Mouse (Mus musculus): Measurements from ENCODE around the gene Misp. TPM values are rescaled to one million over a fixed set of nuclear protein-coding genes. Genes with fewer than 3 reads are reported as not detected.

The Misp gene
- polyA plus RNA-seq, 1 experiment: 347 TPM

GRCm38 (mm10) chr10:79849941-79850628, 29.3 kb downstream of the Misp start:
- WGBS: 70% methylated on average over 8 of the region's 8 CpGs
- Histone ChIP-seq H3K27me3 (ENCODE audit: control insufficient read depth, insufficient read depth, low read length) (no peaks in the 10 kb centered on the region), H3K36me3 (ENCODE audit: control insufficient read depth, insufficient read depth, low read length) (no peaks in the 10 kb centered on the region), H3K27ac (ENCODE audit: insufficient read depth, low read depth, low read length) (no peak overlapping the region), H3K4me1 (ENCODE audit: control insufficient read depth, insufficient read depth, insufficient read length, low read length) (peaks cover 24% of the 10 kb centered on the region), H3K4me3 (ENCODE audit: low read depth, low read length) (no peak overlapping the region)
- TF ChIP-seq CTCF (IDR thresholded peaks at IDR 0.05; ENCODE audit: extremely low read depth, insufficient read length, insufficient replicate concordance, low read depth, low read length) (no peak), POLR2A (IDR thresholded peaks at IDR 0.05; ENCODE audit: low read depth, low read length) (no peak)

- peak overlapping the region; percentile 99 for H3K27ac ChIP-seq (ENCODE audit: insufficient read depth, low read depth, low read length)
- TF ChIP-seq POLR2A (IDR thresholded peaks at IDR 0.05; ENCODE audit: low read depth, low read length): no peak
- no peak for TF ChIP-seq CTCF (IDR thresholded peaks at IDR 0.05; ENCODE audit: extremely low read depth, insufficient read length, insufficient replicate concordance, low read depth, low read length)
- H3K27me3 ChIP-seq (ENCODE audit: control insufficient read depth, insufficient read depth, low read length): no peaks in the 10 kb centered on the region
- peaks cover 5% of the 10 kb centered on the region; the same call in 1 of the 2 replicates for H3K36me3 ChIP-seq (ENCODE audit: control insufficient read depth, insufficient read depth, low read length)
- 46% methylated on average over 3 of the region's 3 CpGs for WGBS
- H3K4me1 ChIP-seq (ENCODE audit: control insufficient read depth, insufficient read depth, insufficient read length, low read length): peaks cover 28% of the 10 kb centered on the region
- no peak overlapping the region for H3K4me3 ChIP-seq (ENCODE audit: low read depth, low read length)
These were observed 30.9 kb downstream of the Misp start for GRCm38 (mm10) chr10:79851653-79852052.

GRCm38 (mm10) chr10:79852107-79852789, 31.5 kb downstream of the Misp start:
- 0 out of 2 replicates have a peak overlapping the region, but pooled peaks have one; percentile 65 for H3K4me3 ChIP-seq (ENCODE audit: low read depth, low read length)
- no peaks in the 10 kb centered on the region for H3K27me3 ChIP-seq (ENCODE audit: control insufficient read depth, insufficient read depth, low read length)

GRCm38 (mm10) chr10:79852827-79853226, 32.0 kb downstream of the Misp start:
- H3K4me3 ChIP-seq (ENCODE audit: low read depth, low read length): peak overlapping the region; percentile 65
- H3K27ac ChIP-seq (ENCODE audit: insufficient read depth, low read depth, low read length): peak overlapping the region; percentile 99
- TF ChIP-seq POLR2A (IDR thresholded peaks at IDR 0.05; ENCODE audit: low read depth, low read length) (no peak), CTCF (IDR thresholded peaks at IDR 0.05; ENCODE audit: extremely low read depth, insufficient read length, insufficient replicate concordance, low read depth, low read length) (no peak)
- 12% methylated on average over 8 of the region's 8 CpGs for WGBS
- no peaks in the 10 kb centered on the region for H3K27me3 ChIP-seq (ENCODE audit: control insufficient read depth, insufficient read depth, low read length)
- peaks cover 15% of the 10 kb centered on the region for H3K36me3 ChIP-seq (ENCODE audit: control insufficient read depth, insufficient read depth, low read length)
- peaks cover 39% of the 10 kb centered on the region for H3K4me1 ChIP-seq (ENCODE audit: control insufficient read depth, insufficient read depth, insufficient read length, low read length)

More at GRCm38 (mm10) chr10:79852107-79852789, 31.5 kb downstream of the Misp start:
- TF ChIP-seq POLR2A (IDR thresholded peaks at IDR 0.05; ENCODE audit: low read depth, low read length) (no peak; the same call in 1 of the 2 replicates), CTCF (IDR thresholded peaks at IDR 0.05; ENCODE audit: extremely low read depth, insufficient read length, insufficient replicate concordance, low read depth, low read length) (no peak)
- H3K36me3 ChIP-seq (ENCODE audit: control insufficient read depth, insufficient read depth, low read length): peaks cover 10% of the 10 kb centered on the region
- H3K27ac ChIP-seq (ENCODE audit: insufficient read depth, low read depth, low read length): peak overlapping the region; percentile 99
- WGBS: 21% methylated on average over 9 of the region's 9 CpGs
- H3K4me1 ChIP-seq (ENCODE audit: control insufficient read depth, insufficient read depth, insufficient read length, low read length): peaks cover 34% of the 10 kb centered on the region

GRCm38 (mm10) chr10:79853392-79853791, 32.6 kb downstream of the Misp start:
- Histone ChIP-seq H3K27me3 (ENCODE audit: control insufficient read depth, insufficient read depth, low read length) (no peaks in the 10 kb centered on the region), H3K4me3 (ENCODE audit: low read depth, low read length) (peak overlapping the region; percentile 65), H3K27ac (ENCODE audit: insufficient read depth, low read depth, low read length) (peak overlapping the region; percentile 99), H3K36me3 (ENCODE audit: control insufficient read depth, insufficient read depth, low read length) (peaks cover 21% of the 10 kb centered on the region), H3K4me1 (ENCODE audit: control insufficient read depth, insufficient read depth, insufficient read length, low read length) (peaks cover 44% of the 10 kb centered on the region)
- no peak for TF ChIP-seq CTCF (IDR thresholded peaks at IDR 0.05; ENCODE audit: extremely low read depth, insufficient read length, insufficient replicate concordance, low read depth, low read length)
- no peak; the same call in 1 of the 2 replicates for TF ChIP-seq POLR2A (IDR thresholded peaks at IDR 0.05; ENCODE audit: low read depth, low read length)
- under 1% methylated on average over 15 of the region's 15 CpGs for WGBS

- Histone ChIP-seq H3K27ac (ENCODE audit: insufficient read depth, low read depth, low read length) (peak within 1 kb of the TSS; percentile 99), H3K36me3 (ENCODE audit: control insufficient read depth, insufficient read depth, low read length) (peaks cover 27% of the 10 kb centered on the region), H3K27me3 (ENCODE audit: control insufficient read depth, insufficient read depth, low read length) (no peaks in the 10 kb centered on the region), H3K4me3 (ENCODE audit: low read depth, low read length) (peak within 1 kb of the TSS; percentile 84), H3K4me1 (ENCODE audit: control insufficient read depth, insufficient read depth, insufficient read length, low read length) (peaks cover 50% of the 10 kb centered on the region)
- TF ChIP-seq POLR2A (IDR thresholded peaks at IDR 0.05; ENCODE audit: low read depth, low read length): peak; percentile 95
- TF ChIP-seq CTCF (IDR thresholded peaks at IDR 0.05; ENCODE audit: extremely low read depth, insufficient read length, insufficient replicate concordance, low read depth, low read length): no peak
- under 1% methylated on average over 75 of the region's 75 CpGs for WGBS
These were observed 33.3 kb downstream of the Misp start, which contains the start of gene Ptbp1 for GRCm38 (mm10) chr10:79853860-79854795. TSS of gene Ptbp1 (plus strand) at chr10:79854427.
